Mouse (Mus musculus) c-Kit-positive CD71-positive TER-119-negative erythroid progenitor cells, embryonic 14.5 days (primary cell): Measurements from ENCODE around the gene Shb.
"Not testable (repeated sequence)": the region's sequence is repeated elsewhere in the genome, so short reads cannot be mapped to it uniquely, and the experiment has no call there.

Experiments used
- DNase-seq: peaks from one replicate; pipeline ENCODE4 v3.0.0-alpha.2; 2013; ENCODE audit warnings: low read depth

The Shb gene

GRCm38 (mm10) chr4:45392572-45392971 is 139.7 kb downstream of the Shb start:
- DNase-seq: no peak

GRCm38 (mm10) chr4:45392099-45392498 is 140.2 kb downstream of the Shb start:
- no peak for DNase-seq

DNA sequence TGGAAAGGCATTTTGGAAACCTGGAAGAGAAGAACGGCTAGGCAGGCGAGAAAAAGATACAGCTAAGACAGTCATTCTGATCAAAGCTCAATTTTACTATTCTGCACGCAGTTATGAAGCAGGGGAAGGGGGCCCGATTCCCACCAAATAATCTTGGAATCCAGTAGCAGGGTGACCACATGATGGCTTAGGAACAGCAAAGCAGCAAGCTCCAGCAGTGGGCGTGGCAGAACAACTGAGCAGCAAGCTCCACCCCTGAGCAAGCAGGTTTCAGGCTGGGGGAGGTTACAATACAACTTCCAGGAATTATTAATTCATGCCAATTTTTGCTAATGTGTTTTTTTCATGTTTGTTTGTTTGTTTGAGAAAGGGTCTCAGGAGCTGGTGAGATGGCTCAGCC is 145.0 kb downstream of the Shb start:
- DNase-seq: not testable (repeated sequence)

DNA sequence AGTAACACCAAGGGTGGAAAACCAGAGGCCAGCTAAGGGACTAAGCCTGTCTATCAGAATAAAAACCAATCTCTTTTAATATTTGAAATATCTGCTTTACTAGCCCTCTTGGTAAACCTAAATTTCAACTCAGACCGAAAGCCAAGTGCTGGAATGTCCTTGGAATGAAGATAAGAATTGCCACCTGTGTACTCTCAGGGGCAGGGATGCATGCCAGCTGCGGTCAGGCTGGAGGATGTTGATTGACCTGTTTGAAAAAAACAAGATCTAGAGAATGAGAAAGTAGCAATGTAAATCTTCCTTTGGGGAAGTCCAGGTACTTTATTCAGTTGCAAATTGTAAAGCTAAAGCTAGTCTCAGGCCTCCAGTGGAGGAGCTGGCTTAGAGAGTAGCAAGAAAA is 150.1 kb downstream of the Shb start:
- DNase-seq: not testable (repeated sequence)

GRCm38 (mm10) chr4:45380903-45381580 is 151.2 kb downstream of the Shb start:
- DNase-seq: not testable (repeated sequence)

GRCm38 (mm10) chr4:45376573-45376972 is 155.7 kb downstream of the Shb start:
- DNase-seq: no peak

GRCm38 (mm10) chr4:45374879-45375278 is 157.4 kb downstream of the Shb start:
- DNase-seq: no peak
